Mouse (Mus musculus): ENCODE results near the gene Ppp1r3e. TPM values are rescaled to one million over a fixed set of nuclear protein-coding genes. Genes with fewer than 3 reads are reported as not detected.

Ppp1r3e gene
- polyA plus RNA-seq, 1 experiment from 2014 or later = 1.4 TPM

- H3K9ac ChIP-seq (ENCODE audit: low read length) = no peak overlapping the region
- H3K4me1 ChIP-seq (replicated peaks; ENCODE audit: control insufficient read depth, insufficient read depth, low read length) = no peaks in the 10 kb centered on the region; the same call in 1 of the 2 replicates
- no peaks in the 10 kb centered on the region for H3K27me3 ChIP-seq (ENCODE audit: control insufficient read depth, insufficient read depth, low read length)
- H3K27ac ChIP-seq (ENCODE audit: low read depth, low read length) = no peak overlapping the region
- H3K4me3 ChIP-seq (ENCODE audit: low read depth, low read length) = no peak overlapping the region
- DNase-seq (ENCODE audit: low spot score) (peak; percentile 68), ATAC-seq (replicated peaks; ENCODE audit: low FRiP score) (no peak)
- no peak overlapping the region for H3K4me2 ChIP-seq (ENCODE audit: low read depth, low read length, severe bottlenecking)
- H3K9me3 ChIP-seq (ENCODE audit: control insufficient read depth, low read length) = no peaks in the 10 kb centered on the region
- 54% methylated on average over 5 of the region's 5 CpGs for WGBS
- H3K36me3 ChIP-seq (ENCODE audit: control insufficient read depth, insufficient read depth, low read length) = no peaks in the 10 kb centered on the region
Observed at GRCm38 (mm10) chr14:54866936-54867335, 10.4 kb downstream of the Ppp1r3e start.

- H3K4me1 ChIP-seq (replicated peaks; ENCODE audit: control insufficient read depth, insufficient read depth, low read length) = no peaks in the 10 kb centered on the region; the same call in 1 of the 2 replicates
- H3K9ac ChIP-seq (ENCODE audit: low read length) = no peak overlapping the region
- H3K27me3 ChIP-seq (ENCODE audit: control insufficient read depth, insufficient read depth, low read length) = no peaks in the 10 kb centered on the region
- H3K9me3 ChIP-seq (ENCODE audit: control insufficient read depth, low read length) = no peaks in the 10 kb centered on the region
- no peak overlapping the region for H3K27ac ChIP-seq (ENCODE audit: low read depth, low read length)
- ATAC-seq (replicated peaks; ENCODE audit: low FRiP score) = no peak
- H3K36me3 ChIP-seq (ENCODE audit: control insufficient read depth, insufficient read depth, low read length) = no peaks in the 10 kb centered on the region
- no peak overlapping the region for H3K4me3 ChIP-seq (ENCODE audit: low read depth, low read length)
- H3K4me2 ChIP-seq (ENCODE audit: low read depth, low read length, severe bottlenecking) = no peak overlapping the region
- no peak for DNase-seq (ENCODE audit: low spot score)
- WGBS = 70% methylated on average over 3 of the region's 3 CpGs
Observed at GRCm38 (mm10) chr14:54866268-54866667, 11.1 kb downstream of the Ppp1r3e start.

DNA sequence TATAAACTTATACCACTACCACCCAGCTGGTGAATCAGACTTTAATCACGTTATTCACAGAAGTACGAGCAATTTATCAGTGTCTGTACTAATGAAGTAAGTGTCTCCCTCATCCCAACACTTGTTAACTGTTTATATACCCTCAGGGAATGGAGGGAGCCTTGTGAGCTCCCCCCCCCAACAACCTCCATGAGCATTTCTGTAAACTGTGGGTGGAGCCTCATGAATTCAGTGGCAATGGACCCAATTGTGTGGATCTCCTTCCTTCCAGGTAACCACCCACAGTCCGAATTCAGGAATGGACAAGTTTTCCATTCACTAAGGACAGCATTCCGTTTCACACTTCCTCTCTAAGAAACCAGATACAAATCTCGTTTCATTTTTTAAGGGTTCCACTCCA is 11.7 kb downstream of the Ppp1r3e start:
- H3K9me3 ChIP-seq (ENCODE audit: control insufficient read depth, low read length) = no peaks in the 10 kb centered on the region
- ATAC-seq (replicated peaks; ENCODE audit: low FRiP score) (no peak), DNase-seq (ENCODE audit: low spot score) (no peak)
- H3K4me3 ChIP-seq (ENCODE audit: low read depth, low read length) = no peak overlapping the region
- no peaks in the 10 kb centered on the region for H3K27me3 ChIP-seq (ENCODE audit: control insufficient read depth, insufficient read depth, low read length)
- 84% methylated on average over 5 of the region's 5 CpGs for WGBS
- H3K4me1 ChIP-seq (replicated peaks; ENCODE audit: control insufficient read depth, insufficient read depth, low read length) = no peaks in the 10 kb centered on the region; the same call in 1 of the 2 replicates
- H3K36me3 ChIP-seq (ENCODE audit: control insufficient read depth, insufficient read depth, low read length) = no peaks in the 10 kb centered on the region
- no peak overlapping the region for H3K9ac ChIP-seq (ENCODE audit: low read length)
- H3K27ac ChIP-seq (ENCODE audit: low read depth, low read length) = no peak overlapping the region
- no peak overlapping the region for H3K4me2 ChIP-seq (ENCODE audit: low read depth, low read length, severe bottlenecking)

DNA sequence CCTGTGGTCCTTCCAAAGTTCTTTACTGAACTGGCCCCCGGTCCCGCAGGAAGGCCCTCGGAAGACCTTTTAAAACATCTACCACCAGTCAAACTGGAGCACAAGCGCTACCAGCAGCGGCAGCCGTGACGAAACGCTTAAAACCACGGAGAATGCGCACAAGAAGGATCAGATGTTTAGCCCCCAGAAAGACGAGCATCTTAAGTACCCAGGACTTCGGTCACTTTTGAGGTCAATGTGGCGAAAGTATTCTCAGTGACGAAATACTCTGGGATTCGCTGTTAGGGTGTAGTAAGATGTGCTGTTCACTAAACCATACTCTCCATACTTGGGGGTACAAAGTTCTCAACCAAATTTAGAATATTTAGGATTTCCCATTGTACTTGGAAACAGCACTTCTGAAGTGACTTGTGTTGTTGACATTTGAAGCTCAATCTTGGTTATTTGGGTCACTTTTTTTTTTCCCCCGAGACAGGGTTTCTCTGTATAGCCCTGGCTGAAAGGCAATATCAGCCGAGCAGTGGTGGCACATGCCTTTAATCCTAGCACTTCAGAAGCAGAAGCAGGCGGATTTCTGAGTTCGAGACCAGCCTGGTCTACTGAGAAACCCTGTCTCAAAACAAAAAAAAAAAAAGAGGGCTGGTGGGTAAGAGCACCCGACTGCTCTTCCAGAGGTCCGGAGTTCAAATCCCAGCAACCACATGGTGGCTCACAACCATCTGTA is 12.9 kb downstream of the Ppp1r3e start:
- Histone ChIP-seq H3K36me3 (ENCODE audit: control insufficient read depth, insufficient read depth, low read length) (no peaks in the 10 kb centered on the region), H3K27me3 (ENCODE audit: control insufficient read depth, insufficient read depth, low read length) (no peaks in the 10 kb centered on the region), H3K9ac (ENCODE audit: low read length) (peak overlapping the region; percentile 94), H3K4me2 (ENCODE audit: low read depth, low read length, severe bottlenecking) (peak overlapping the region; percentile 66), H3K4me3 (ENCODE audit: low read depth, low read length) (peak overlapping the region; percentile 91), H3K27ac (ENCODE audit: low read depth, low read length) (no peak overlapping the region; the same call in 1 of the 2 replicates), H3K4me1 (replicated peaks; ENCODE audit: control insufficient read depth, insufficient read depth, low read length) (no peaks in the 10 kb centered on the region; the same call in 1 of the 2 replicates), H3K9me3 (ENCODE audit: control insufficient read depth, low read length) (no peaks in the 10 kb centered on the region)
- 19% methylated on average over 21 of the region's 21 CpGs for WGBS
- ATAC-seq (replicated peaks; ENCODE audit: low FRiP score) = 0 out of 2 replicates have a peak, but pooled peaks have one; percentile 7
- DNase-seq (ENCODE audit: low spot score) = no peak

DNA sequence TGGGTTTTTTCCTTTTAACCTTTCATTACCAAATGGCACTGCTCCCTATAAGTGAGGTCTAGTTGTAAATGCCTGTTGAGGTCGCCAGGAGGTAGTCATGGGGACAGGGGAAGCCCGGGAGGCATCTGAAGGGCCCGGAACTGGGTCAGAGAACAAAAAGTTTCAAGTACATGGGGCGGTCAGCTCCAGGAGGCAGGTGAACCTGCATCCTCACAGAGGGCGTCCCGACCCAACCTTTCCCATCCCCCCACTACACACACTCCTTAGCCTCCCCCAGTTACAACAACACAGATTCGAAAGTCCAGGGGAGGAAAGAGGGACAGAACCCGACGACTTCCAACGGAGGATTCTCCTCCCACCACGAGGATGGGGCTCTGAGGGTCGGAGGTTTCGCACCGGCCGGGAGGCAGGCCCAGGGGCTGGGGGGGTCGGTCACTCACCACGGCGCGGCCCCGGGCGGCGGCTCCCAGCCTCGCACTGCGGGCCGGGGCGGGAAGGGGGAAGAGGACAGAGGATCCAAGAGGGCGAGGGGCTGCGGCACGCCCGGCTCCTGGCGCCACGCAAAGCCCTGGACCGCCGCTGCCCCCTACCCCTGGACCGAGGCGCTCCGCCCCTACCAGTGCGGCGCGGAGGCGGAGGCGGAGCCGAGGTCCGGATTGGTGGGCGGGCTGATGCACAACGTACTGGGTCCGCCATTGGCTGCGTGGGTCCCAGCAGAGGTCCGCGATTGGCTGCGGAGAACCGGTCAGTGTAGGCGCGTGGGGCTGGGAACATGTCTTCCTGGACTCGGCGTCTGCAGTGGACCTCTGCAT is 13.6 kb downstream of the Ppp1r3e start:
- peak; percentile 100 for ATAC-seq (replicated peaks; ENCODE audit: low FRiP score)
- Histone ChIP-seq H3K27me3 (ENCODE audit: control insufficient read depth, insufficient read depth, low read length) (no peaks in the 10 kb centered on the region), H3K4me3 (ENCODE audit: low read depth, low read length) (peak overlapping the region; percentile 91), H3K9me3 (ENCODE audit: control insufficient read depth, low read length) (no peaks in the 10 kb centered on the region), H3K4me2 (ENCODE audit: low read depth, low read length, severe bottlenecking) (peak overlapping the region; percentile 66), H3K4me1 (replicated peaks; ENCODE audit: control insufficient read depth, insufficient read depth, low read length) (no peaks in the 10 kb centered on the region; the same call in 1 of the 2 replicates), H3K9ac (ENCODE audit: low read length) (peak overlapping the region; percentile 94), H3K36me3 (ENCODE audit: control insufficient read depth, insufficient read depth, low read length) (no peaks in the 10 kb centered on the region), H3K27ac (ENCODE audit: low read depth, low read length) (peak overlapping the region; percentile 65)
- WGBS = 0% methylated on average over 45 of the region's 56 CpGs
- peak; percentile 97 for DNase-seq (ENCODE audit: low spot score)

DNA sequence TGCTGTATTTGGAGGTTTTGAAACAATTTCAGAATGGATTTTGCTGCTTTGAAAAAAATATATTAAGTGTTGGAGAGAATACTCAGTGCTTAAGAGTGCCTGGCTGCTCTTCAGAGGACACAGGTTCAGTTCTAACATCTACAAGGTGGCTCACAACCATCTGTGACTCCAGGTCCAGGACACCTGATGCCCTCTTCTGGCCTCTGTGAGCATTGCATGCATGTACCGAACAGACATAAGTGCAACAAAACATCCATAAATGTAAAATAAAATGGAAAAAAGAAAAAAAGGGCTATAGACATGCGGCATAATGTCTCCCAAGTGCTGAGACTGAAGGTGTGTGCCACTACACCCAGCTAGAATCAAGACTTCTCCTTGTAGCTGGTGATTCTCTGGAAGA is 16.8 kb downstream of the Ppp1r3e start:
- Histone ChIP-seq H3K4me3 (ENCODE audit: low read depth, low read length) (no peak overlapping the region), H3K36me3 (ENCODE audit: control insufficient read depth, insufficient read depth, low read length) (no peaks in the 10 kb centered on the region; the same call in 1 of the 2 replicates), H3K9ac (ENCODE audit: low read length) (no peak overlapping the region), H3K4me2 (ENCODE audit: low read depth, low read length, severe bottlenecking) (no peak overlapping the region), H3K27me3 (ENCODE audit: control insufficient read depth, insufficient read depth, low read length) (no peaks in the 10 kb centered on the region), H3K9me3 (ENCODE audit: control insufficient read depth, low read length) (no peaks in the 10 kb centered on the region), H3K27ac (ENCODE audit: low read depth, low read length) (no peak overlapping the region), H3K4me1 (replicated peaks; ENCODE audit: control insufficient read depth, insufficient read depth, low read length) (no peaks in the 10 kb centered on the region; the same call in 1 of the 2 replicates)
- peak; percentile 72 for DNase-seq (ENCODE audit: low spot score)
- no peak for ATAC-seq (replicated peaks; ENCODE audit: low FRiP score)
- 45% methylated on average over 2 of the region's 2 CpGs for WGBS

- no peak for ATAC-seq (replicated peaks; ENCODE audit: low FRiP score)
- no peak overlapping the region for H3K9ac ChIP-seq (ENCODE audit: low read length)
Observed at GRCm38 (mm10) chr14:54857891-54858290, 19.5 kb downstream of the Ppp1r3e start.

GRCm38 (mm10) chr14:54856703-54857102 is 20.6 kb downstream of the Ppp1r3e start:
- Histone ChIP-seq H3K9me3 (ENCODE audit: control insufficient read depth, low read length) (no peaks in the 10 kb centered on the region), H3K27ac (ENCODE audit: low read depth, low read length) (no peak overlapping the region), H3K27me3 (ENCODE audit: control insufficient read depth, insufficient read depth, low read length) (no peaks in the 10 kb centered on the region), H3K9ac (ENCODE audit: low read length) (no peak overlapping the region), H3K4me3 (ENCODE audit: low read depth, low read length) (no peak overlapping the region), H3K4me2 (ENCODE audit: low read depth, low read length, severe bottlenecking) (no peak overlapping the region), H3K4me1 (replicated peaks; ENCODE audit: control insufficient read depth, insufficient read depth, low read length) (no peaks in the 10 kb centered on the region), H3K36me3 (ENCODE audit: control insufficient read depth, insufficient read depth, low read length) (no peaks in the 10 kb centered on the region; the same call in 1 of the 2 replicates)
- WGBS = 90% methylated on average over 7 of the region's 7 CpGs
- ATAC-seq (replicated peaks; ENCODE audit: low FRiP score) (no peak), DNase-seq (ENCODE audit: low spot score) (no peak)

More at GRCm38 (mm10) chr14:54857891-54858290, 19.5 kb downstream of the Ppp1r3e start:
- H3K4me1 ChIP-seq (replicated peaks; ENCODE audit: control insufficient read depth, insufficient read depth, low read length) = no peaks in the 10 kb centered on the region
- H3K4me2 ChIP-seq (ENCODE audit: low read depth, low read length, severe bottlenecking) = no peak overlapping the region
- no peak overlapping the region for H3K4me3 ChIP-seq (ENCODE audit: low read depth, low read length)
- no peak overlapping the region for H3K27ac ChIP-seq (ENCODE audit: low read depth, low read length)
- no peaks in the 10 kb centered on the region for H3K9me3 ChIP-seq (ENCODE audit: control insufficient read depth, low read length)
- WGBS = 94% methylated on average over 9 of the region's 9 CpGs
- H3K36me3 ChIP-seq (ENCODE audit: control insufficient read depth, insufficient read depth, low read length) = no peaks in the 10 kb centered on the region; the same call in 1 of the 2 replicates
- H3K27me3 ChIP-seq (ENCODE audit: control insufficient read depth, insufficient read depth, low read length) = no peaks in the 10 kb centered on the region
- DNase-seq (ENCODE audit: low spot score) = no peak
